Comparison of ENCODE assay signal across 28 mouse cellular contexts in genomic region chr14:34326606-34327005, GRCm38 (mm10). TPM values are rescaled to one million over a fixed set of nuclear protein-coding genes. Genes with fewer than 3 reads are reported as not detected.
DNase-seq lines count a peak whose midpoint lies in the region; ATAC-seq and TF ChIP-seq lines count a peak whose summit lies in the region.
"Had no signal": no experiment of that assay in that cellular context is flagged by ENCODE, and none has a peak within 500 bp of the region (broad histone marks: within the 10 kb centered on the region; RNA-seq: fewer than 3 reads in every experiment).

No protein-coding gene starts in this region.

- H3K79me2 ChIP-seq in CH12.LX (replicated peaks; ENCODE audit: control insufficient read depth, extremely low read depth, insufficient read depth, poor library complexity, severe bottlenecking): no peaks in the 10 kb centered on the region

- peaks cover 27% of the 10 kb centered on the region for H3K36me3 ChIP-seq in liver, embryonic 11.5 days (ENCODE audit: control insufficient read depth, insufficient read depth, low read length)
- peaks cover 67% of the 10 kb centered on the region for H3K36me3 ChIP-seq in liver, embryonic 12.5 days
- peaks cover 44 to 80% of the 10 kb centered on the region in 2 experiments for H3K36me3 ChIP-seq in CH12.LX (replicated peaks in 1 of 2; ENCODE audit: control insufficient read depth in 1 of 2, insufficient read depth in 1 of 2, low read length in 1 of 2)

- no peak overlapping the region for H3K4me3 ChIP-seq in liver, embryonic 11.5 days (ENCODE audit: low read depth, low read length)
- no peak overlapping the region for H3K4me3 ChIP-seq in liver, embryonic 12.5 days
- no peak overlapping the region for H3K4me3 ChIP-seq in CH12.LX (replicated peaks in 1 of 3; ENCODE audit: low read depth in 2 of 3, low read length in 2 of 3, poor library complexity in 1 of 3)
- H3K4me3 ChIP-seq in embryonic fibroblast, embryonic 13.5 days (ENCODE audit: insufficient read depth, low read length): no peak overlapping the region
- H3K4me3 ChIP-seq: embryonic facial prominence, embryonic 13.5 days; embryonic facial prominence, embryonic 15.5 days; forebrain, embryonic 13.5 days; forebrain, embryonic 15.5 days had no signal

- dilution Hi-C loops in CH12.LX (cut with MboI; ENCODE audit: extremely low pct_ligation_motif_present, extremely low pct_unique_long_range_greater_than_20kb, low sequenced_read_pairs): no loop called here

- H3K4me2 ChIP-seq in liver, embryonic 11.5 days: no peak overlapping the region
- no peak overlapping the region for H3K4me2 ChIP-seq in liver, embryonic 12.5 days
- H3K4me2 ChIP-seq in CH12.LX (ENCODE audit: insufficient read depth, low read depth, poor library complexity, severe bottlenecking): no peak overlapping the region
- H3K4me2 ChIP-seq: embryonic facial prominence, embryonic 13.5 days; embryonic facial prominence, embryonic 15.5 days; forebrain, embryonic 13.5 days; forebrain, embryonic 15.5 days had no signal

- 61% methylated on average over 3 of the region's 3 CpGs for WGBS in liver, embryonic 11.5 days
- 50% methylated on average over 3 of the region's 3 CpGs for WGBS in liver, embryonic 12.5 days (ENCODE audit: insufficient replicate concordance)

- H3K27ac ChIP-seq in liver, embryonic 11.5 days (ENCODE audit: low read depth, low read length): no peak overlapping the region
- H3K27ac ChIP-seq in liver, embryonic 12.5 days: no peak overlapping the region
- H3K27ac ChIP-seq in CH12.LX (ENCODE audit: insufficient read depth, low read depth): no peak overlapping the region
- H3K27ac ChIP-seq in embryonic fibroblast, embryonic 13.5 days (ENCODE audit: insufficient read depth, low read length): peak overlapping the region; percentile 26; the same call in 1 of the 2 replicates
- H3K27ac ChIP-seq: embryonic facial prominence, embryonic 13.5 days; embryonic facial prominence, embryonic 15.5 days; forebrain, embryonic 13.5 days; forebrain, embryonic 15.5 days had no signal

- no peaks in the 10 kb centered on the region for H3K27me3 ChIP-seq in liver, embryonic 11.5 days (replicated peaks; ENCODE audit: control insufficient read depth, insufficient read depth, low read length)
- H3K27me3 ChIP-seq in liver, embryonic 12.5 days (replicated peaks): no peaks in the 10 kb centered on the region
- no peaks in the 10 kb centered on the region for H3K27me3 ChIP-seq in CH12.LX (replicated peaks)
- H3K27me3 ChIP-seq: embryonic facial prominence, embryonic 13.5 days; embryonic facial prominence, embryonic 15.5 days; forebrain, embryonic 13.5 days; forebrain, embryonic 15.5 days; Patski had no signal

- 0 out of 2 replicates have a peak, but pooled peaks cover 3% of the 10 kb centered on the region for H3K4me1 ChIP-seq in liver, embryonic 11.5 days (replicated peaks; ENCODE audit: control insufficient read depth, insufficient read depth, low read length)
- H3K4me1 ChIP-seq in liver, embryonic 12.5 days: no peaks in the 10 kb centered on the region
- H3K4me1 ChIP-seq in CH12.LX (ENCODE audit: control insufficient read depth in 1 of 2, insufficient read depth in 2 of 2): peaks cover 0 to 12% of the 10 kb centered on the region in 2 experiments; a peak in 1 of 4 replicates
- no peaks in the 10 kb centered on the region for H3K4me1 ChIP-seq in embryonic fibroblast, embryonic 13.5 days (ENCODE audit: control insufficient read depth, insufficient read depth, low read length)
- H3K4me1 ChIP-seq: embryonic facial prominence, embryonic 13.5 days; embryonic facial prominence, embryonic 15.5 days had no signal

- DNase-seq in liver, embryonic 11.5 days (ENCODE audit: low spot score): peak; percentile 15
- DNase-seq in 416B (ENCODE audit: low read depth) (peak; percentile 66), CH12.LX (ENCODE audit: extremely low read depth) (peak; percentile 35)
- DNase-seq in right cerebral cortex, postnatal 25 days: no peak
- DNase-seq: adrenal gland, adult 8-10 months; adrenal gland, postnatal 14 days; adrenal gland, postnatal 36 days; B cell, adult 2 months; cerebellum, adult 11-12 months; cerebellum, adult 2 months; cerebellum, adult 9-11 months; cerebellum, postnatal 14 days; cerebellum, postnatal 36 days; embryo, embryonic 11 days; forebrain, postnatal 0 days had no signal

- no peak for TF ChIP-seq RAD21 in CH12.LX (IDR thresholded peaks at IDR 0.05; ENCODE audit: low read depth, low read length)

- in situ Hi-C loops in CH12.LX (cut with MboI; ENCODE audit: low pct_ligation_motif_present, low pct_unique_long_range_greater_than_20kb, low sequenced_read_pairs): no loop called here

- no peak for ATAC-seq in liver, embryonic 11.5 days (replicated peaks; ENCODE audit: low FRiP score)
- no peak for ATAC-seq in liver, embryonic 12.5 days
- no peak for ATAC-seq in megakaryocyte progenitor cell, adult 5-6 weeks (replicated peaks; ENCODE audit: poor library complexity)
- ATAC-seq: activated CD4-positive, CD25-positive, alpha-beta regulatory T cell, adult 4 months; CD4-positive, CD25-positive, alpha-beta regulatory T cell, adult 4 months; forebrain, embryonic 13.5 days; forebrain, embryonic 15.5 days; forebrain, postnatal 0 days; Patski had no signal

- H3K9ac ChIP-seq in liver, embryonic 11.5 days (ENCODE audit: low read depth, low read length): no peak overlapping the region
- H3K9ac ChIP-seq in liver, embryonic 12.5 days: no peak overlapping the region
- no peak overlapping the region for H3K9ac ChIP-seq in CH12.LX (ENCODE audit: insufficient read depth, low read depth)
- H3K9ac ChIP-seq: embryonic facial prominence, embryonic 13.5 days; embryonic facial prominence, embryonic 15.5 days; forebrain, embryonic 13.5 days; forebrain, embryonic 15.5 days; forebrain, postnatal 0 days had no signal

- peak; percentile 62; the same call in 1 of the 2 replicates for TF ChIP-seq EP300 in CH12.LX (IDR thresholded peaks at IDR 0.05; ENCODE audit: low read length)

- TF ChIP-seq CTCF in CH12.LX (conservative IDR thresholded peaks at IDR 0.05 in 1 of 2, IDR thresholded peaks at IDR 0.05 in 1 of 2; ENCODE audit: low read depth in 2 of 2, low read length in 2 of 2): no peak
- no peak for TF ChIP-seq CTCF in embryonic fibroblast, embryonic 13.5 days (IDR thresholded peaks at IDR 0.05; ENCODE audit: borderline replicate concordance, insufficient read depth, low read length)

- H3K9me3 ChIP-seq in liver, embryonic 11.5 days (ENCODE audit: control insufficient read depth, low read length): no peaks in the 10 kb centered on the region
- H3K9me3 ChIP-seq in liver, embryonic 12.5 days (replicated peaks): no peaks in the 10 kb centered on the region
- H3K9me3 ChIP-seq in CH12.LX (replicated peaks; ENCODE audit: low read length): no peaks in the 10 kb centered on the region
- H3K9me3 ChIP-seq: embryonic facial prominence, embryonic 13.5 days; embryonic facial prominence, embryonic 15.5 days; forebrain, embryonic 13.5 days; forebrain, embryonic 15.5 days had no signal

- TF ChIP-seq POLR2A in CH12.LX (IDR thresholded peaks at IDR 0.05; ENCODE audit: low read depth, low read length): no peak
- no peak for TF ChIP-seq POLR2A in embryonic fibroblast, embryonic 13.5 days (IDR thresholded peaks at IDR 0.05; ENCODE audit: low read depth, low read length)

RNA-seq across cellular contexts. Expression of gene Glud1, which starts 16.1 kb away (rescaled TPM):
- polyA plus RNA-seq in liver, embryonic 11.5 days (2014; fragmentation: Nextera tagmentation; extraction: Ambion mirVana): 182 and 192 TPM in 2 replicates
- 137 and 145 TPM in 2 replicates for polyA plus RNA-seq in liver, embryonic 12.5 days (2016; fragmentation: Nextera tagmentation; extraction: Ambion mirVana)
- total RNA-seq in CH12.LX (2012; rRNA removed) (87.3 and 89.9 TPM in 2 replicates), CH12.LX (2014; rRNA removed) (116 and 118 TPM in 2 replicates)
- 134 and 143 TPM in 2 replicates for polyA plus RNA-seq in CH12.LX (2012; ENCODE audit: insufficient read length, low read depth)
- polyA plus RNA-seq in embryonic fibroblast, embryonic 13.5 days (2011; ENCODE audit: insufficient read length, low read depth, missing spikeins): 159 and 181 TPM in 2 replicates
- total RNA-seq in megakaryocyte progenitor cell, adult 5-6 weeks (2015): 182 and 187 TPM in 2 replicates
- 118 and 134 TPM in 2 replicates for total RNA-seq in megakaryocyte progenitor cell, adult 5-6 weeks (2017)

RNA-seq across cellular contexts. Expression of gene Shld2, which starts 16.3 kb away (rescaled TPM):
- 10.5 and 15.4 TPM in 2 replicates for polyA plus RNA-seq in liver, embryonic 11.5 days (2014; fragmentation: Nextera tagmentation; extraction: Ambion mirVana)
- polyA plus RNA-seq in liver, embryonic 12.5 days (2016; fragmentation: Nextera tagmentation; extraction: Ambion mirVana): 8.2 and 9.7 TPM in 2 replicates
- 13.4 and 13.9 TPM in 2 replicates for total RNA-seq in CH12.LX (2012; rRNA removed)
- 21.8 and 24.1 TPM in 2 replicates for total RNA-seq in CH12.LX (2014; rRNA removed)
- polyA plus RNA-seq in CH12.LX (2012; ENCODE audit: insufficient read length, low read depth): 11.4 and 12.0 TPM in 2 replicates
- polyA plus RNA-seq in embryonic fibroblast, embryonic 13.5 days (2011; ENCODE audit: insufficient read length, low read depth, missing spikeins): 7.4 and 10.1 TPM in 2 replicates
- 7.9 and 13.2 TPM in 2 replicates for total RNA-seq in megakaryocyte progenitor cell, adult 5-6 weeks (2015)
- 13.3 and 14.2 TPM in 2 replicates for total RNA-seq in megakaryocyte progenitor cell, adult 5-6 weeks (2017)

RNA-seq across cellular contexts. Expression of gene Fam25c, which starts 28.6 kb away (rescaled TPM):
- polyA plus RNA-seq in liver, embryonic 11.5 days (2014; fragmentation: Nextera tagmentation; extraction: Ambion mirVana): 0.66 TPM in 1 of 2 replicates, not detected in the other
- polyA plus RNA-seq in liver, embryonic 12.5 days (2016; fragmentation: Nextera tagmentation; extraction: Ambion mirVana): not detected in 2 replicates
- total RNA-seq in CH12.LX (2012; rRNA removed) (not detected in 2 replicates), CH12.LX (2014; rRNA removed) (not detected in 2 replicates)
- polyA plus RNA-seq in CH12.LX (2012; ENCODE audit: insufficient read length, low read depth): not detected in 2 replicates
- polyA plus RNA-seq in embryonic fibroblast, embryonic 13.5 days (2011; ENCODE audit: insufficient read length, low read depth, missing spikeins): not detected in 2 replicates
- not detected in 2 replicates for total RNA-seq in megakaryocyte progenitor cell, adult 5-6 weeks (2015)
- not detected in 2 replicates for total RNA-seq in megakaryocyte progenitor cell, adult 5-6 weeks (2017)
- total RNA-seq: adrenal gland, adult 8-10 months; adrenal gland, postnatal 36 days; common myeloid progenitor, adult 5-6 weeks; forebrain, postnatal 0 days had no signal
- polyA plus RNA-seq: activated CD4-positive, CD25-positive, alpha-beta regulatory T cell, adult 4 months; CD4-positive, CD25-positive, alpha-beta regulatory T cell, adult 4 months; cerebellum, adult 2 months; embryonic facial prominence, embryonic 11.5 days; forebrain, embryonic 11.5 days; forebrain, embryonic 13.5 days; forebrain, embryonic 15.5 days; forebrain, postnatal 0 days; Patski had no signal

RNA-seq across cellular contexts. Expression of gene Sncg, which starts 48.0 kb away (rescaled TPM):
- 1.6 and 1.8 TPM in 2 replicates for polyA plus RNA-seq in liver, embryonic 11.5 days (2014; fragmentation: Nextera tagmentation; extraction: Ambion mirVana)
- polyA plus RNA-seq in liver, embryonic 12.5 days (2016; fragmentation: Nextera tagmentation; extraction: Ambion mirVana): 0.49 and 0.57 TPM in 2 replicates
- total RNA-seq in CH12.LX (2012; rRNA removed): 0.21 and 0.50 TPM in 2 replicates
- 0.50 TPM in 1 of 2 replicates, not detected in the other for total RNA-seq in CH12.LX (2014; rRNA removed)
- 0.27 TPM in 1 of 2 replicates, not detected in the other for polyA plus RNA-seq in CH12.LX (2012; ENCODE audit: insufficient read length, low read depth)
- 6.6 and 10.8 TPM in 2 replicates for polyA plus RNA-seq in embryonic fibroblast, embryonic 13.5 days (2011; ENCODE audit: insufficient read length, low read depth, missing spikeins)
- not detected in 2 replicates for total RNA-seq in megakaryocyte progenitor cell, adult 5-6 weeks (2015)
- not detected in 2 replicates for total RNA-seq in megakaryocyte progenitor cell, adult 5-6 weeks (2017)
- total RNA-seq: common myeloid progenitor, adult 5-6 weeks had no signal
- polyA plus RNA-seq: activated CD4-positive, CD25-positive, alpha-beta regulatory T cell, adult 4 months; CD4-positive, CD25-positive, alpha-beta regulatory T cell, adult 4 months; Patski had no signal

RNA-seq across cellular contexts. Expression of gene Mmrn2, which starts 48.7 kb away (rescaled TPM):
- polyA plus RNA-seq in liver, embryonic 11.5 days (2014; fragmentation: Nextera tagmentation; extraction: Ambion mirVana): 5.3 and 6.2 TPM in 2 replicates
- 3.5 and 3.7 TPM in 2 replicates for polyA plus RNA-seq in liver, embryonic 12.5 days (2016; fragmentation: Nextera tagmentation; extraction: Ambion mirVana)
- total RNA-seq in CH12.LX (2012; rRNA removed) (0.04 TPM in 1 of 2 replicates, not detected in the other), CH12.LX (2014; rRNA removed) (not detected in 2 replicates)
- polyA plus RNA-seq in CH12.LX (2012; ENCODE audit: insufficient read length, low read depth): 0.06 and 0.10 TPM in 2 replicates
- polyA plus RNA-seq in embryonic fibroblast, embryonic 13.5 days (2011; ENCODE audit: insufficient read length, low read depth, missing spikeins): not detected in 2 replicates
- not detected in 2 replicates for total RNA-seq in megakaryocyte progenitor cell, adult 5-6 weeks (2015)
- not detected in 2 replicates for total RNA-seq in megakaryocyte progenitor cell, adult 5-6 weeks (2017)
- total RNA-seq: common myeloid progenitor, adult 5-6 weeks had no signal
- polyA plus RNA-seq: activated CD4-positive, CD25-positive, alpha-beta regulatory T cell, adult 4 months had no signal
